In genomic region chr11:80799979-80800378, GRCm38 (mm10) we compare ENCODE assay signal across 1 mouse cellular context.
TF ChIP-seq lines count a peak whose summit lies in the region.

No protein-coding gene starts in this region.

TF ChIP-seq in CH12.LX, 34 proteins besides CTCF, POLR2A, EP300 and RAD21 (continued from another document):
- TF ChIP-seq MAX (IDR thresholded peaks at IDR 0.05; ENCODE audit: low read length) = 0 out of 2 replicates have a peak, but pooled peaks have one; percentile 23
- TF ChIP-seq ETS1 (conservative IDR thresholded peaks at IDR 0.05; ENCODE audit: low read depth, low read length) = no peak
- no peak for TF ChIP-seq TCF12 (IDR thresholded peaks at IDR 0.05; ENCODE audit: low read depth, low read length)
- TF ChIP-seq UBTF (IDR thresholded peaks at IDR 0.05; ENCODE audit: low read depth, low read length) = no peak
- no peak for TF ChIP-seq BHLHE40 (IDR thresholded peaks at IDR 0.05; ENCODE audit: low read depth, low read length)
- TF ChIP-seq HCFC1 (IDR thresholded peaks at IDR 0.05; ENCODE audit: low read depth, low read length) = no peak
- TF ChIP-seq USF1 (IDR thresholded peaks at IDR 0.05; ENCODE audit: low read depth, low read length) = no peak
- TF ChIP-seq CHD2 (IDR thresholded peaks at IDR 0.05; ENCODE audit: low read length) = no peak
- TF ChIP-seq ZC3H11A (IDR thresholded peaks at IDR 0.05; ENCODE audit: low read depth, low read length) = peak; percentile 58
- peak; percentile 46; the same call in 1 of the 2 replicates for TF ChIP-seq NELFE (IDR thresholded peaks at IDR 0.05; ENCODE audit: low read depth, low read length)
- no peak for TF ChIP-seq GABPA (IDR thresholded peaks at IDR 0.05; ENCODE audit: insufficient replicate concordance, low read depth, low read length)
- TF ChIP-seq KAT2A (IDR thresholded peaks at IDR 0.05; ENCODE audit: insufficient replicate concordance, low read length) = no peak
- TF ChIP-seq TBP (conservative IDR thresholded peaks at IDR 0.05; ENCODE audit: low read depth, low read length) = no peak
- TF ChIP-seq E2F4 (IDR thresholded peaks at IDR 0.05; ENCODE audit: insufficient replicate concordance, low read depth, low read length) = no peak
- TF ChIP-seq PAX5 (IDR thresholded peaks at IDR 0.05; ENCODE audit: low read length) = no peak
- TF ChIP-seq JUND (conservative IDR thresholded peaks at IDR 0.05; ENCODE audit: low read depth, low read length) = no peak
- TF ChIP-seq SMC3 (IDR thresholded peaks at IDR 0.05; ENCODE audit: low read depth, low read length) = peak; percentile 85
- TF ChIP-seq IRF4 (IDR thresholded peaks at IDR 0.05; ENCODE audit: low read depth, low read length) = 0 out of 2 replicates have a peak, but pooled peaks have one; percentile 13
TF ChIP-seq in CH12.LX: peak in this region for 6.
